Mouse (Mus musculus) lung, embryonic 15.5 days (tissue): ENCODE data around the gene Ttll11. TPM values are rescaled to one million over a fixed set of nuclear protein-coding genes. Genes with fewer than 3 reads are reported as not detected.

ENCODE experiments used
- ATAC-seq: fragments of 200-750 bp; cut with Nextera tagmentation; 2 replicates; pipeline ENCODE4 v1.8.0; 2017; ENCODE audit warnings: moderate number of reproducible peaks, borderline replicate concordance; ENCODE audit not compliant: low FRiP score, low TSS enrichment; ENCODE audit errors: extremely low read depth
- H3K27ac ChIP-seq: fragments of 300-500 bp; sonication (generic); 2 replicates; pipeline ENCODE4 v1.5.1; 2015; ENCODE audit warnings: moderate library complexity, mild to moderate bottlenecking, inconsistent platforms
- H3K27me3 ChIP-seq: fragments of 300-500 bp; sonication (generic); 2 replicates; pipeline ENCODE4 v1.6.1; 2015; ENCODE audit warnings: inconsistent platforms
- H3K36me3 ChIP-seq: fragments of 300-500 bp; sonication (generic); 2 replicates; pipeline ENCODE4 v1.6.1; 2015; ENCODE audit warnings: inconsistent platforms
- H3K4me1 ChIP-seq: fragments of 300-500 bp; sonication (generic); 2 replicates; pipeline ENCODE4 v1.6.1; 2015; ENCODE audit warnings: inconsistent platforms
- H3K4me2 ChIP-seq: fragments of 300-500 bp; sonication (generic); 2 replicates; pipeline ENCODE4 v1.6.1; 2015; ENCODE audit warnings: inconsistent platforms, mild to moderate bottlenecking, moderate library complexity
- H3K4me3 ChIP-seq: fragments of 300-500 bp; sonication (generic); 2 replicates; pipeline ENCODE4 v1.5.1; 2015; ENCODE audit warnings: mild to moderate bottlenecking, inconsistent platforms
- H3K9ac ChIP-seq: fragments of 300-500 bp; sonication (generic); 2 replicates; pipeline ENCODE4 v1.6.1; 2015; ENCODE audit warnings: inconsistent platforms
- H3K9me3 ChIP-seq: fragments of 300-500 bp; sonication (generic); 2 replicates; pipeline ENCODE4 v1.6.1; 2016; ENCODE audit warnings: inconsistent platforms
- WGBS: fragments of 180-500 bp; shearing (Covaris S2); methylation state at CpG from one replicate; pipeline ENCODE4 v1.1.7; 2015; 5-methylcytosine and 5-hydroxymethylcytosine counted together
- polyA plus RNA-seq: library from polyadenylated mRNA; unstranded; fragments of >200 nt; fragmentation: Nextera tagmentation; extraction: Ambion mirVana; gene quantifications from 2 replicates; pipeline ENCODE4 v1.2.1, GENCODE M21; 2015

Ttll11 gene
- polyA plus RNA-seq, 1 experiment from 2014 or later, result 0.77 TPM

GRCm38 (mm10) chr2:35963280-35963679 lies 16.4 kb downstream of the Ttll11 start:
- no peak for ATAC-seq
- Histone ChIP-seq H3K9me3 (no peaks in the 10 kb centered on the region), H3K4me1 (0 out of 2 replicates have a peak, but pooled peaks cover 3% of the 10 kb centered on the region), H3K4me2 (no peak overlapping the region), H3K27ac (no peak overlapping the region), H3K9ac (no peak overlapping the region), H3K27me3 (no peaks in the 10 kb centered on the region), H3K36me3 (no peaks in the 10 kb centered on the region), H3K4me3 (no peak overlapping the region)
- WGBS, result 74% methylated on average over 2 of the region's 2 CpGs

GRCm38 (mm10) chr2:35961593-35962127 lies 18.1 kb downstream of the Ttll11 start:
- Histone ChIP-seq H3K4me1 (0 out of 2 replicates have a peak, but pooled peaks cover 3% of the 10 kb centered on the region), H3K9ac (no peak overlapping the region), H3K4me3 (no peak overlapping the region), H3K36me3 (no peaks in the 10 kb centered on the region), H3K27me3 (no peaks in the 10 kb centered on the region), H3K27ac (no peak overlapping the region), H3K4me2 (no peak overlapping the region), H3K9me3 (no peaks in the 10 kb centered on the region)
- 82% methylated on average over 3 of the region's 3 CpGs for WGBS
- no peak for ATAC-seq

- H3K4me3 ChIP-seq, result no peak overlapping the region
- H3K27ac ChIP-seq, result no peak overlapping the region
- no peak overlapping the region for H3K4me2 ChIP-seq
- H3K4me1 ChIP-seq, result peaks cover 4% of the 10 kb centered on the region
- H3K36me3 ChIP-seq, result no peaks in the 10 kb centered on the region
- no peaks in the 10 kb centered on the region for H3K9me3 ChIP-seq
- no peaks in the 10 kb centered on the region for H3K27me3 ChIP-seq
- H3K9ac ChIP-seq, result no peak overlapping the region
- 47% methylated on average over 7 of the region's 7 CpGs for WGBS
- no peak for ATAC-seq
These were observed 22.1 kb downstream of the Ttll11 start for GRCm38 (mm10) chr2:35957471-35958140.

- Histone ChIP-seq H3K4me1 (peaks cover 4% of the 10 kb centered on the region), H3K27ac (no peak overlapping the region), H3K4me2 (no peak overlapping the region), H3K27me3 (no peaks in the 10 kb centered on the region), H3K9ac (no peak overlapping the region), H3K9me3 (no peaks in the 10 kb centered on the region), H3K36me3 (no peaks in the 10 kb centered on the region), H3K4me3 (no peak overlapping the region)
- no peak for ATAC-seq
- 21% methylated on average over 5 of the region's 5 CpGs for WGBS
These were observed 24.5 kb downstream of the Ttll11 start for GRCm38 (mm10) chr2:35955211-35955610.

GRCm38 (mm10) chr2:35952187-35952958 lies 27.3 kb downstream of the Ttll11 start:
- Histone ChIP-seq H3K4me3 (no peak overlapping the region), H3K9ac (no peak overlapping the region), H3K4me1 (peaks cover 4% of the 10 kb centered on the region), H3K27ac (no peak overlapping the region), H3K4me2 (no peak overlapping the region), H3K9me3 (no peaks in the 10 kb centered on the region), H3K36me3 (no peaks in the 10 kb centered on the region), H3K27me3 (no peaks in the 10 kb centered on the region)
- no peak for ATAC-seq
- 56% methylated on average over 16 of the region's 16 CpGs for WGBS

GRCm38 (mm10) chr2:35944896-35945295 lies 34.8 kb downstream of the Ttll11 start:
- no peak overlapping the region for H3K4me3 ChIP-seq
- WGBS, result 75% methylated on average over 4 of the region's 4 CpGs

GRCm38 (mm10) chr2:35942960-35943359 lies 36.8 kb downstream of the Ttll11 start:
- H3K9me3 ChIP-seq, result no peaks in the 10 kb centered on the region
- no peak for ATAC-seq
- no peaks in the 10 kb centered on the region for H3K27me3 ChIP-seq
- H3K4me3 ChIP-seq, result no peak overlapping the region
- no peaks in the 10 kb centered on the region for H3K36me3 ChIP-seq
- no peaks in the 10 kb centered on the region for H3K4me1 ChIP-seq
- no peak overlapping the region for H3K9ac ChIP-seq
- WGBS, result 61% methylated on average over 9 of the region's 9 CpGs
- H3K4me2 ChIP-seq, result no peak overlapping the region
- H3K27ac ChIP-seq, result no peak overlapping the region

More at GRCm38 (mm10) chr2:35944896-35945295, 34.8 kb downstream of the Ttll11 start:
- Histone ChIP-seq H3K9ac (no peak overlapping the region), H3K36me3 (no peaks in the 10 kb centered on the region), H3K27ac (no peak overlapping the region), H3K9me3 (no peaks in the 10 kb centered on the region), H3K27me3 (no peaks in the 10 kb centered on the region), H3K4me1 (no peaks in the 10 kb centered on the region), H3K4me2 (no peak overlapping the region)
- ATAC-seq, result no peak

- no peaks in the 10 kb centered on the region for H3K27me3 ChIP-seq
- H3K9me3 ChIP-seq, result no peaks in the 10 kb centered on the region
- H3K9ac ChIP-seq, result no peak overlapping the region
- no peak overlapping the region for H3K27ac ChIP-seq
- no peak for ATAC-seq
- WGBS, result 55% methylated on average over 5 of the region's 5 CpGs
- H3K4me1 ChIP-seq, result no peaks in the 10 kb centered on the region
- no peaks in the 10 kb centered on the region for H3K36me3 ChIP-seq
- H3K4me2 ChIP-seq, result no peak overlapping the region
- H3K4me3 ChIP-seq, result no peak overlapping the region
These were observed 44.7 kb downstream of the Ttll11 start for GRCm38 (mm10) chr2:35935045-35935444.

GRCm38 (mm10) chr2:35933116-35933515 lies 46.6 kb downstream of the Ttll11 start:
- Histone ChIP-seq H3K27me3 (no peaks in the 10 kb centered on the region), H3K9ac (no peak overlapping the region), H3K27ac (no peak overlapping the region), H3K36me3 (no peaks in the 10 kb centered on the region), H3K9me3 (no peaks in the 10 kb centered on the region), H3K4me1 (no peaks in the 10 kb centered on the region), H3K4me2 (no peak overlapping the region), H3K4me3 (no peak overlapping the region)
- WGBS, result 86% methylated on average over 13 of the region's 13 CpGs
- no peak for ATAC-seq

- no peaks in the 10 kb centered on the region for H3K36me3 ChIP-seq
- ATAC-seq, result no peak
These were observed 48.1 kb downstream of the Ttll11 start for GRCm38 (mm10) chr2:35931619-35932018.

GRCm38 (mm10) chr2:35930498-35931149 lies 49.1 kb downstream of the Ttll11 start:
- Histone ChIP-seq H3K36me3 (no peaks in the 10 kb centered on the region), H3K9ac (no peak overlapping the region), H3K27ac (no peak overlapping the region), H3K4me1 (no peaks in the 10 kb centered on the region), H3K4me2 (no peak overlapping the region), H3K4me3 (no peak overlapping the region), H3K9me3 (no peaks in the 10 kb centered on the region), H3K27me3 (no peaks in the 10 kb centered on the region)
- WGBS, result 32% methylated on average over 11 of the region's 11 CpGs
- ATAC-seq, result no peak

More at GRCm38 (mm10) chr2:35931619-35932018, 48.1 kb downstream of the Ttll11 start:
- Histone ChIP-seq H3K4me3 (no peak overlapping the region), H3K9ac (no peak overlapping the region), H3K9me3 (no peaks in the 10 kb centered on the region), H3K27ac (no peak overlapping the region), H3K4me1 (no peaks in the 10 kb centered on the region), H3K4me2 (no peak overlapping the region), H3K27me3 (no peaks in the 10 kb centered on the region)
- WGBS, result 66% methylated on average over 3 of the region's 3 CpGs

GRCm38 (mm10) chr2:35928133-35928532 lies 51.6 kb downstream of the Ttll11 start:
- no peaks in the 10 kb centered on the region for H3K36me3 ChIP-seq
- H3K4me3 ChIP-seq, result no peak overlapping the region
- H3K9ac ChIP-seq, result no peak overlapping the region
- 52% methylated on average over 6 of the region's 6 CpGs for WGBS
- ATAC-seq, result peak; percentile 45; the same call in 1 of the 2 replicates
- no peak overlapping the region for H3K27ac ChIP-seq
- no peaks in the 10 kb centered on the region for H3K4me1 ChIP-seq
- H3K9me3 ChIP-seq, result no peaks in the 10 kb centered on the region
- H3K4me2 ChIP-seq, result no peak overlapping the region
- H3K27me3 ChIP-seq, result no peaks in the 10 kb centered on the region
